Mouse (Mus musculus): ENCODE measurements at regions not wholly inside any gene's neighbourhood (a gene's known extent, or its start where the extent isn't known, plus 50 kb on each side); places are given as distances from the start of the nearest gene placed in this dataset.

DNA sequence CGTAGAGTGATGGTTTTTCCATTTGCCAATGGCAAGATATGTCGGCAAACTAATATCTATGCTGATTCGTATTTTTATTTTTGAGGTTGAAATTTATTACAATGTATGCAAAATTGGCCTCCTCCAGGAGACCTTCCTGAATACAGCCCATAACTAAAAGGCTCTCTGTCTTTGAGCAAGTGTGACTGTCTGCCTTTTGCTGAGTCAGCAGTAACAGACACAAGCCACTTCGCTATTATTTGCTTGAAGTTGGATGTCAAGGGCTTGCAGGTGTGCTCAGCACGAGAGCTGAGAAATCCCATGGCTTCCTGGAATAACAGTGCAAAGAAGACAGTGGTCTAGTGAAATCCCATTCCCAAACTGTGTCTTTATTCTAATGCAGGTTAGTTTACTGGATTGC lies 56.9 kb downstream of the Dmrt2 start:
- H3K36me3 ChIP-seq: no peaks in the 10 kb centered on the region
- no peak overlapping the region for H3K4me2 ChIP-seq
- H3K9me3 ChIP-seq (replicated peaks): no peaks in the 10 kb centered on the region
- H3K27me3 ChIP-seq (replicated peaks): no peaks in the 10 kb centered on the region
- H3K27ac ChIP-seq (replicated peaks): no peak overlapping the region
- no peak overlapping the region for H3K4me3 ChIP-seq (replicated peaks)
- ATAC-seq (ENCODE audit: low FRiP score): no peak
- WGBS: 77% methylated on average over 5 of the region's 5 CpGs
- no peak overlapping the region for H3K9ac ChIP-seq (replicated peaks)
- no peaks in the 10 kb centered on the region; the same call in 1 of the 2 replicates for H3K4me1 ChIP-seq

DNA sequence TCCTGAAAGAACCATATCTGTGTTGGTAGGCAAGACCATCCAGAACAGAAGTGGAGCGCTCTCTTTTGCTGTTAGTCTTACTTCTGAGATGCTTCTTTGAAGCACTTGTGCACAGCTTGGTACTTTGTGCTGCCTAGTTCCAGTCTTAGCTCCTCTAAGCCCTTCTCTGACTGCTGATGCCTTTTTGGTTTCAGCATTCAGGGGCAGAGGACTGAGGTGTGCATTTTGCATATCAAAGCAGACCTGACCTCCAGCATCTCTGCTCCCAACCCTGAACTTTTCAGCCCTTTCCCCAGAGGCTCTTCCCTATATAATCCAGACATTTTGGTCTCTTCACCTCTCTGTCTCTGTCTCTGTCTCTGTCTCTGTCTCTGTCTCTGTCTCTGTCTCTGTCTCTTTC lies 57.4 kb downstream of the Dmrt2 start:
- H3K27me3 ChIP-seq (replicated peaks): no peaks in the 10 kb centered on the region
- no peak for ATAC-seq (ENCODE audit: low FRiP score)
- H3K36me3 ChIP-seq: no peaks in the 10 kb centered on the region
- no peaks in the 10 kb centered on the region for H3K9me3 ChIP-seq (replicated peaks)
- no peak overlapping the region for H3K4me2 ChIP-seq
- no peaks in the 10 kb centered on the region; the same call in 1 of the 2 replicates for H3K4me1 ChIP-seq
- 88% methylated on average over 1 of the region's 1 CpGs for WGBS
- H3K27ac ChIP-seq (replicated peaks): no peak overlapping the region
- H3K4me3 ChIP-seq (replicated peaks): no peak overlapping the region
- H3K9ac ChIP-seq (replicated peaks): no peak overlapping the region

DNA sequence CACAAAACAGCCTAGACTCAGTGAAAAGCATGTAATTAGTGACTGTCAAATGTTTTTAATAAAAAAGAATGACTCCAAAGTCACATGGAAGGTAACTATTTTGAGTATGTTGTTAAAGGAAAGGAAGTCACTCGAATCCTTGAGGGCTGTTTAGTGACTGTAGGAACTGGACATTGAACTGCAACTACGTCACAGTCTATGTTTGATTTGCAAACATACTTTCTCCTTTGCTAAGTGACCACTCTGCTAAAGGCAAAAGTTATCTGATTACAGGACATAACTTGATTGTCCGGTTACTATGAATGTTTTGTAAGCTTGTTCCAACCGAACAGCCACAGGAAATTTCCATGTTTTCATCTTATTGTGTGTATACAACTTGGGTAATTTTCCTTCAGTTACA lies 106.2 kb downstream of the Dmrt2 start:
- Histone ChIP-seq H3K9me3 (replicated peaks) (no peaks in the 10 kb centered on the region), H3K36me3 (no peaks in the 10 kb centered on the region), H3K9ac (replicated peaks) (no peak overlapping the region), H3K4me3 (replicated peaks) (no peak overlapping the region), H3K27me3 (replicated peaks) (no peaks in the 10 kb centered on the region), H3K4me1 (no peaks in the 10 kb centered on the region), H3K4me2 (no peak overlapping the region), H3K27ac (replicated peaks) (no peak overlapping the region)
- no peak for ATAC-seq (ENCODE audit: low FRiP score)
- 86% methylated on average over 4 of the region's 4 CpGs for WGBS

DNA sequence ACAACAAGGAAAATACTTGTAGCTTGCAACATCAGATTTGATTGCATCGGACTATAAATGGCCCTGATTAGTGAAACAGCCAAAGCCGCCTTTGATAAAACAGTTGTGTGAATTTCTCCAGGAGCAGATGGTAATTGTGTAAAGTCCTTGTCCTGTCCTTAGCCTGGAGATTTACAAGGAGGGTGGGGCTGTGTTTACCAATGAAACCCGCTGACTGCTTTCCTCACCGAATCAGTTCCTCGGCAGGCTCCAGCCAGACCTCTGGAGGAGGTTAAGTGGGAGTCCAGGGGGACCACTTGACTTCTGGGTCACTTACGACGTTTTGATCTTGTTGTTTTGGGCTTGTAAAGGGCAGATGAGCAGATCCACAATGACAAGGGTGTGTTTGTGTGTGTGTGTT lies 107.1 kb downstream of the Dmrt2 start:
- Histone ChIP-seq H3K4me3 (replicated peaks) (no peak overlapping the region), H3K27ac (replicated peaks) (no peak overlapping the region), H3K9me3 (replicated peaks) (no peaks in the 10 kb centered on the region), H3K4me2 (no peak overlapping the region), H3K27me3 (replicated peaks) (no peaks in the 10 kb centered on the region), H3K4me1 (no peaks in the 10 kb centered on the region), H3K9ac (replicated peaks) (no peak overlapping the region), H3K36me3 (no peaks in the 10 kb centered on the region)
- ATAC-seq (ENCODE audit: low FRiP score): no peak
- WGBS: 28% methylated on average over 7 of the region's 7 CpGs

DNA sequence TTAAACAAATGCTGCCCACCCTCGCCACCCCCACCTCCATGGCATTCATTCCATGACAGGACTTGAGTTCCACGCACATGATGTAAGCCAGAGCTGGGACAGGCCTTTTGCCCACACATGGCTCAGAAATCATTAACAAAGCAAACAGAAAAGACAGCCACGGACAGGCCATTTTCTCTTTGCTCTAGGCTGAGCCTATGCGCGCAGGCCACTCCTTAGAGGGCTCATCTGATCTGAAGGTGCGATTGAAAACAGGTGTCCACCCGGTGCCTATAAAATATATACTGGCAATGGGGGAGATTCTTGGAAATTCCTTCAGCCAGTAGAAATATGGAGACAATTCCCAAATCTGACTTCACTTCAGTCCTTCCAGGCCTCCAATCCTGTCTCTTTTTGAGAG lies 109.1 kb downstream of the Dmrt2 start:
- Histone ChIP-seq H3K9me3 (replicated peaks) (no peaks in the 10 kb centered on the region), H3K27me3 (replicated peaks) (no peaks in the 10 kb centered on the region), H3K27ac (replicated peaks) (no peak overlapping the region), H3K4me3 (replicated peaks) (no peak overlapping the region), H3K4me1 (no peaks in the 10 kb centered on the region), H3K36me3 (no peaks in the 10 kb centered on the region), H3K9ac (replicated peaks) (no peak overlapping the region), H3K4me2 (no peak overlapping the region)
- 92% methylated on average over 7 of the region's 7 CpGs for WGBS
- no peak for ATAC-seq (ENCODE audit: low FRiP score)

- Histone ChIP-seq H3K9ac (replicated peaks) (no peak overlapping the region), H3K4me2 (no peak overlapping the region), H3K36me3 (no peaks in the 10 kb centered on the region), H3K4me3 (replicated peaks) (no peak overlapping the region), H3K9me3 (replicated peaks) (no peaks in the 10 kb centered on the region), H3K27me3 (replicated peaks) (no peaks in the 10 kb centered on the region), H3K27ac (replicated peaks) (no peak overlapping the region), H3K4me1 (no peaks in the 10 kb centered on the region)
- WGBS: 92% methylated on average over 7 of the region's 7 CpGs
- ATAC-seq (ENCODE audit: low FRiP score): no peak
Measured at GRCm38 (mm10) chr19:25802692-25803091, 130.5 kb downstream of the Dmrt2 start.

GRCm38 (mm10) chr19:25805351-25805750 lies 133.1 kb downstream of the Dmrt2 start:
- 59% methylated on average over 11 of the region's 11 CpGs for WGBS
- Histone ChIP-seq H3K4me2 (0 out of 2 replicates have a peak overlapping the region, but pooled peaks have one; percentile 15), H3K27me3 (replicated peaks) (no peaks in the 10 kb centered on the region)

DNA sequence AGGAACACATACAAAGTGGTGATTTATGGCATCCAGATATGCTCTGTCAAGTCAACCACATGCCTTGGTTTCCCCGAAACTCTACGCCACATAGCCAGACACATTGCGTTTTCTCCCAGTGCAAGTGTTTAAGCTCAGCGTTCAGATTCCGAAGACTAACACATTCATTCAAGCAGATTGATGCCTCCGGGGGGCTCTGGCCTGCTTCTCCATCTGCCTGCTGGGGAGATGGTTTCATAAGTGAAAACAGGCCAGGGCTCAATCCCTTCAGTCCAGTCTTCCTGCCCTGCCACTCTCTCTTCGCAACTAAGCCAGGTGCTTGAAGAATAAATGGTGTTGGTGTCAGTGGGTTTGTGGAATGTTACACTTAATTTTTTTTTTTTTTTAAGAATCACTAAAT lies 141.4 kb downstream of the Dmrt2 start:
- no peaks in the 10 kb centered on the region for H3K9me3 ChIP-seq (replicated peaks)
- H3K36me3 ChIP-seq: no peaks in the 10 kb centered on the region
- no peak overlapping the region for H3K9ac ChIP-seq (replicated peaks)
- H3K27me3 ChIP-seq (replicated peaks): no peaks in the 10 kb centered on the region
- no peak overlapping the region for H3K4me3 ChIP-seq (replicated peaks)
- no peak for ATAC-seq (ENCODE audit: low FRiP score)
- WGBS: 88% methylated on average over 7 of the region's 7 CpGs
- no peak overlapping the region for H3K27ac ChIP-seq (replicated peaks)
- no peaks in the 10 kb centered on the region for H3K4me1 ChIP-seq
- H3K4me2 ChIP-seq: no peak overlapping the region

More at GRCm38 (mm10) chr19:25805351-25805750, 133.1 kb downstream of the Dmrt2 start:
- Histone ChIP-seq H3K9ac (replicated peaks) (no peak overlapping the region), H3K4me1 (no peaks in the 10 kb centered on the region), H3K27ac (replicated peaks) (no peak overlapping the region), H3K36me3 (no peaks in the 10 kb centered on the region), H3K9me3 (replicated peaks) (no peaks in the 10 kb centered on the region), H3K4me3 (replicated peaks) (no peak overlapping the region)
- no peak for ATAC-seq (ENCODE audit: low FRiP score)

- H3K4me1 ChIP-seq: no peaks in the 10 kb centered on the region
- no peak overlapping the region for H3K9ac ChIP-seq (replicated peaks)
- H3K27ac ChIP-seq (replicated peaks): no peak overlapping the region
- H3K27me3 ChIP-seq (replicated peaks): no peaks in the 10 kb centered on the region
- no peak overlapping the region for H3K4me2 ChIP-seq
- WGBS: 75% methylated on average over 4 of the region's 4 CpGs
- no peak for ATAC-seq (ENCODE audit: low FRiP score)
- no peaks in the 10 kb centered on the region for H3K9me3 ChIP-seq (replicated peaks)
- H3K36me3 ChIP-seq: no peaks in the 10 kb centered on the region
- H3K4me3 ChIP-seq (replicated peaks): no peak overlapping the region
Measured at GRCm38 (mm10) chr19:25845158-25845557, 172.9 kb downstream of the Dmrt2 start.

DNA sequence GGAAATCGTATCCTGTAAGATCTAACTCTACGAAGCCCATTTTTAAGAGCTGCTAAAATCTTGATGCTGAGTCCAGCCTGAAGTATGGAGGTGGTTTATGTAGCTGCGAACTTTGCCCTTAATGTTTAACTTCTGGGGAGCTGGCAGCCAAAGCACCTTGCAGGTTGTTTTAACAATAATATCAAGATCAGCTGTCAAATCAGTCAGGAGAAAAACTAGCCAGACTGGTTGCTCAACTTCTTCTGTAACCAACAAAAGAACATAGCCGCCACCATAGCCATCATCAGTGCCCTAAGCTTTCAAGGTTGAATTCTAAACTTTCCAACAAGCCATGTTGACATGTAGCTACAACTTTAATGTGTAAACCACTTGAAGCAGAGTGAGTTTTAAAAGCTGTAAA lies 184.1 kb downstream of the Dmrt2 start:
- Histone ChIP-seq H3K36me3 (no peaks in the 10 kb centered on the region), H3K27me3 (replicated peaks) (no peaks in the 10 kb centered on the region), H3K4me1 (no peaks in the 10 kb centered on the region), H3K27ac (replicated peaks) (no peak overlapping the region), H3K9ac (replicated peaks) (no peak overlapping the region), H3K4me3 (replicated peaks) (no peak overlapping the region), H3K4me2 (no peak overlapping the region), H3K9me3 (replicated peaks) (no peaks in the 10 kb centered on the region)
- 87% methylated on average over 4 of the region's 4 CpGs for WGBS
- no peak for ATAC-seq (ENCODE audit: low FRiP score)

- H3K27me3 ChIP-seq (replicated peaks): no peaks in the 10 kb centered on the region
- 51% methylated on average over 1 of the region's 1 CpGs for WGBS
Measured at GRCm38 (mm10) chr19:25863312-25863711, 191.1 kb downstream of the Dmrt2 start.

DNA sequence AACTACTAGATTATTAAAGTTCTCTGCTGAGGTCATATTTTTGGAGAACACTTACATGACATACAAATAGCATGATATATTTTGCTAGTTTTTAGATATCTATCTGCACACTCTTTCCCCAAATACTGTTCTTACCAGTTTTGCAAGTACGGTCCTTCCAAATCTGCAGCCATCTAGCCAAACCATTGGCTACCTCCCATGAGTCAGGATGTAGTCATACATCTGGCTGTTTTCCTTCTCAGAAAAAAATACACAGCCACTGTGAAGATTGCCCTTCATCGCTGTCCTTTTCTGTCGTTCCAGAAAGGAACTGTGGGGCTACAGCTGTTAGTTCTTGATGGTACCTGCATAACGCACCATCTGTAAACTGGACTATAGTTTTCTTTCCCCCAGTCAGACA lies 234.5 kb downstream of the Dmrt2 start:
- Histone ChIP-seq H3K4me3 (replicated peaks) (no peak overlapping the region), H3K9ac (replicated peaks) (no peak overlapping the region), H3K4me2 (no peak overlapping the region), H3K27ac (replicated peaks) (no peak overlapping the region), H3K4me1 (no peaks in the 10 kb centered on the region), H3K36me3 (no peaks in the 10 kb centered on the region), H3K27me3 (replicated peaks) (no peaks in the 10 kb centered on the region), H3K9me3 (replicated peaks) (no peaks in the 10 kb centered on the region)
- WGBS: 92% methylated on average over 4 of the region's 4 CpGs
- ATAC-seq (ENCODE audit: low FRiP score): no peak

More at GRCm38 (mm10) chr19:25863312-25863711, 191.1 kb downstream of the Dmrt2 start:
- H3K9ac ChIP-seq (replicated peaks): no peak overlapping the region
- H3K4me1 ChIP-seq: no peaks in the 10 kb centered on the region
- H3K4me2 ChIP-seq: no peak overlapping the region
- H3K9me3 ChIP-seq (replicated peaks): no peaks in the 10 kb centered on the region
- H3K36me3 ChIP-seq: no peaks in the 10 kb centered on the region
- H3K4me3 ChIP-seq (replicated peaks): no peak overlapping the region
- no peak for ATAC-seq (ENCODE audit: low FRiP score)
- no peak overlapping the region for H3K27ac ChIP-seq (replicated peaks)

DNA sequence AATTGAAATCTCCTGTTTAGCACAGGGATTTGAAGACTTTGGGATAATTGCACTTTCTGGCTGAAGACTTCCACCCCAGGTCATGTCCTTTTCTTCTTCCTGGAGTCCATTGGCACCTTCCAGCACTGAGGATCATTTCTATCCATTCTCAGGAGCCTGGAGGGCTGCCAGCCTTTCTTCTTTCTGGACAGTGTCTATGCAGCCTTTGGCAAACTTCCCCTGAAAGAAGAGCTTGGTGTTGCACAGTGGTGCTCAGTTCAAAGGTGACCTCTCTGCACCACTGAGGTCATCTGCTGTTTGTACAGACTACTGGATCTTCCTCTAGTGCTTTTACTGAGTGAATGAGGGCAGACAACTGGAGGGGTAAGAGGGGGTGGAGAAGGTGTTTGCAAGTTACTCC lies 249.8 kb downstream of the Dmrt2 start:
- Histone ChIP-seq H3K9ac (replicated peaks) (no peak overlapping the region), H3K4me3 (replicated peaks) (no peak overlapping the region), H3K27ac (replicated peaks) (no peak overlapping the region), H3K4me1 (0 out of 2 replicates have a peak, but pooled peaks cover 4% of the 10 kb centered on the region), H3K27me3 (replicated peaks) (no peaks in the 10 kb centered on the region), H3K36me3 (no peaks in the 10 kb centered on the region), H3K4me2 (no peak overlapping the region), H3K9me3 (replicated peaks) (no peaks in the 10 kb centered on the region)
- ATAC-seq (ENCODE audit: low FRiP score): no peak

All from neural tube, embryonic 15.5 days (tissue).